Mouse (Mus musculus): ENCODE measurements around the gene Insr.

- TF ChIP-seq CTCF (IDR thresholded peaks at IDR 0.05; ENCODE audit: low read depth) (no peak), EP300 (IDR thresholded peaks at IDR 0.05; ENCODE audit: low read depth) (no peak)
Observed at GRCm38 (mm10) chr8:3238792-3239191, 40.6 kb downstream of the Insr start.
